Mouse (Mus musculus): ENCODE measurements around the gene Pth2. TPM values are rescaled to one million over a fixed set of nuclear protein-coding genes. Genes with fewer than 3 reads are reported as not detected.

The Pth2 gene
- polyA plus RNA-seq, 1 experiment, result not detected

- no peak for DNase-seq
These were observed 40.9 kb downstream of the Pth2 start for GRCm38 (mm10) chr7:45221680-45222079.

GRCm38 (mm10) chr7:45224826-45225225, 44.0 kb downstream of the Pth2 start:
- Histone ChIP-seq H3K4me3 (replicated peaks; ENCODE audit: insufficient read depth, low read depth, low read length) (no peak overlapping the region), H3K27me3 (ENCODE audit: control insufficient read depth, insufficient read depth, low read length) (no peaks in the 10 kb centered on the region), H3K27ac (ENCODE audit: insufficient read depth, low read length) (no peak overlapping the region), H3K4me1 (ENCODE audit: control insufficient read depth, insufficient read depth, low read length) (no peaks in the 10 kb centered on the region)
- DNase-seq, result no peak
- WGBS, result 70% methylated on average over 7 of the region's 7 CpGs
- TF ChIP-seq CTCF (IDR thresholded peaks at IDR 0.05; ENCODE audit: borderline replicate concordance, insufficient read depth, low read depth, low read length) (no peak), POLR2A (IDR thresholded peaks at IDR 0.05; ENCODE audit: borderline replicate concordance, insufficient read depth, low read length) (no peak)

More at GRCm38 (mm10) chr7:45221680-45222079, 40.9 kb downstream of the Pth2 start:
- Histone ChIP-seq H3K4me3 (replicated peaks; ENCODE audit: insufficient read depth, low read depth, low read length) (no peak overlapping the region), H3K27ac (ENCODE audit: insufficient read depth, low read length) (no peak overlapping the region), H3K27me3 (ENCODE audit: control insufficient read depth, insufficient read depth, low read length) (no peaks in the 10 kb centered on the region), H3K4me1 (ENCODE audit: control insufficient read depth, insufficient read depth, low read length) (no peaks in the 10 kb centered on the region)
- no peak for TF ChIP-seq CTCF (IDR thresholded peaks at IDR 0.05; ENCODE audit: borderline replicate concordance, insufficient read depth, low read depth, low read length)
- TF ChIP-seq POLR2A (IDR thresholded peaks at IDR 0.05; ENCODE audit: borderline replicate concordance, insufficient read depth, low read length), result no peak
- WGBS, result 88% methylated on average over 2 of the region's 2 CpGs

GRCm38 (mm10) chr7:45226421-45226820, 45.6 kb downstream of the Pth2 start:
- no peaks in the 10 kb centered on the region for H3K27me3 ChIP-seq (ENCODE audit: control insufficient read depth, insufficient read depth, low read length)
- 96% methylated on average over 5 of the region's 5 CpGs for WGBS
- H3K4me1 ChIP-seq (ENCODE audit: control insufficient read depth, insufficient read depth, low read length), result no peaks in the 10 kb centered on the region
- H3K27ac ChIP-seq (ENCODE audit: insufficient read depth, low read length), result no peak overlapping the region
- DNase-seq, result no peak
- TF ChIP-seq POLR2A (IDR thresholded peaks at IDR 0.05; ENCODE audit: borderline replicate concordance, insufficient read depth, low read length) (no peak), CTCF (IDR thresholded peaks at IDR 0.05; ENCODE audit: borderline replicate concordance, insufficient read depth, low read depth, low read length) (no peak)
- H3K4me3 ChIP-seq (replicated peaks; ENCODE audit: insufficient read depth, low read depth, low read length), result no peak overlapping the region

GRCm38 (mm10) chr7:45228548-45228947, 47.8 kb downstream of the Pth2 start:
- Histone ChIP-seq H3K4me1 (ENCODE audit: control insufficient read depth, insufficient read depth, low read length) (peaks cover 1% of the 10 kb centered on the region), H3K27ac (ENCODE audit: insufficient read depth, low read length) (no peak overlapping the region), H3K4me3 (replicated peaks; ENCODE audit: insufficient read depth, low read depth, low read length) (no peak overlapping the region), H3K27me3 (ENCODE audit: control insufficient read depth, insufficient read depth, low read length) (no peaks in the 10 kb centered on the region)
- DNase-seq, result no peak
- no peak for TF ChIP-seq POLR2A (IDR thresholded peaks at IDR 0.05; ENCODE audit: borderline replicate concordance, insufficient read depth, low read length)
- TF ChIP-seq CTCF (IDR thresholded peaks at IDR 0.05; ENCODE audit: borderline replicate concordance, insufficient read depth, low read depth, low read length), result no peak
- WGBS, result 57% methylated on average over 18 of the region's 18 CpGs

- TF ChIP-seq POLR2A (IDR thresholded peaks at IDR 0.05; ENCODE audit: borderline replicate concordance, insufficient read depth, low read length) (no peak), CTCF (IDR thresholded peaks at IDR 0.05; ENCODE audit: borderline replicate concordance, insufficient read depth, low read depth, low read length) (no peak)
- Histone ChIP-seq H3K27ac (ENCODE audit: insufficient read depth, low read length) (no peak overlapping the region), H3K27me3 (ENCODE audit: control insufficient read depth, insufficient read depth, low read length) (no peaks in the 10 kb centered on the region), H3K4me1 (ENCODE audit: control insufficient read depth, insufficient read depth, low read length) (peaks cover 6% of the 10 kb centered on the region), H3K4me3 (replicated peaks; ENCODE audit: insufficient read depth, low read depth, low read length) (no peak overlapping the region)
- no peak for DNase-seq
- WGBS, result 90% methylated on average over 8 of the region's 8 CpGs
These were observed 48.3 kb downstream of the Pth2 start for GRCm38 (mm10) chr7:45229046-45229445.

- WGBS, result 71% methylated on average over 7 of the region's 7 CpGs
These were observed 48.8 kb downstream of the Pth2 start for GRCm38 (mm10) chr7:45229459-45230203.

GRCm38 (mm10) chr7:45231192-45231591, 50.4 kb downstream of the Pth2 start:
- no peak for TF ChIP-seq POLR2A (IDR thresholded peaks at IDR 0.05; ENCODE audit: borderline replicate concordance, insufficient read depth, low read length)
- TF ChIP-seq CTCF (IDR thresholded peaks at IDR 0.05; ENCODE audit: borderline replicate concordance, insufficient read depth, low read depth, low read length), result no peak
- no peaks in the 10 kb centered on the region for H3K27me3 ChIP-seq (ENCODE audit: control insufficient read depth, insufficient read depth, low read length)
- no peak for DNase-seq
- H3K4me1 ChIP-seq (ENCODE audit: control insufficient read depth, insufficient read depth, low read length), result peaks cover 6% of the 10 kb centered on the region
- H3K4me3 ChIP-seq (replicated peaks; ENCODE audit: insufficient read depth, low read depth, low read length), result no peak overlapping the region
- 73% methylated on average over 12 of the region's 12 CpGs for WGBS
- H3K27ac ChIP-seq (ENCODE audit: insufficient read depth, low read length), result no peak overlapping the region

More at GRCm38 (mm10) chr7:45229459-45230203, 48.8 kb downstream of the Pth2 start:
- no peaks in the 10 kb centered on the region for H3K27me3 ChIP-seq (ENCODE audit: control insufficient read depth, insufficient read depth, low read length)
- H3K4me3 ChIP-seq (replicated peaks; ENCODE audit: insufficient read depth, low read depth, low read length), result no peak overlapping the region
- peaks cover 6% of the 10 kb centered on the region for H3K4me1 ChIP-seq (ENCODE audit: control insufficient read depth, insufficient read depth, low read length)
- H3K27ac ChIP-seq (ENCODE audit: insufficient read depth, low read length), result no peak overlapping the region
- TF ChIP-seq POLR2A (IDR thresholded peaks at IDR 0.05; ENCODE audit: borderline replicate concordance, insufficient read depth, low read length) (no peak), CTCF (IDR thresholded peaks at IDR 0.05; ENCODE audit: borderline replicate concordance, insufficient read depth, low read depth, low read length) (no peak)
- DNase-seq, result no peak

Other genes starting within 250 kb of the Pth2 start
- 0.16 and 0.40 TPM in 2 replicates for gene Tsks, start 237.8 kb upstream of the Pth2 start, polyA plus RNA-seq (2012; rRNA removed)
- 129 and 137 TPM in 2 replicates for gene Cpt1c, start 206.1 kb upstream of the Pth2 start, polyA plus RNA-seq (2012; rRNA removed)
- 225 and 227 TPM in 2 replicates for gene Prmt1, start 194.4 kb upstream of the Pth2 start, polyA plus RNA-seq (2012; rRNA removed)
- 126 and 130 TPM in 2 replicates for gene Irf3, start 183.3 kb upstream of the Pth2 start, polyA plus RNA-seq (2012; rRNA removed)
- 6.0 and 6.4 TPM in 2 replicates for gene Bcl2l12, start 182.3 kb upstream of the Pth2 start, polyA plus RNA-seq (2012; rRNA removed)
- gene Scaf1, start 164.6 kb upstream of the Pth2 start, polyA plus RNA-seq (2012; rRNA removed), result 115 and 120 TPM in 2 replicates
- 29.7 and 29.9 TPM in 2 replicates for gene Rras, start 163.0 kb upstream of the Pth2 start, polyA plus RNA-seq (2012; rRNA removed)
- 22.6 and 23.3 TPM in 2 replicates for gene Prr12, start 128.1 kb upstream of the Pth2 start, polyA plus RNA-seq (2012; rRNA removed)
- 106 and 112 TPM in 2 replicates for gene Nosip, start 118.6 kb upstream of the Pth2 start, polyA plus RNA-seq (2012; rRNA removed)
- 23.3 and 23.7 TPM in 2 replicates for gene Prrg2, start 118.3 kb upstream of the Pth2 start, polyA plus RNA-seq (2012; rRNA removed)
- 7.6 and 8.6 TPM in 2 replicates for gene Rcn3, start 88.8 kb upstream of the Pth2 start, polyA plus RNA-seq (2012; rRNA removed)
- gene Fcgrt, start 77.1 kb upstream of the Pth2 start, polyA plus RNA-seq (2012; rRNA removed), result 32.1 and 33.7 TPM in 2 replicates
- 392 and 433 TPM in 2 replicates for gene Rps11, start 56.6 kb upstream of the Pth2 start, polyA plus RNA-seq (2012; rRNA removed)
- 1,090 and 1,228 TPM in 2 replicates for gene Rpl13a, start 52.2 kb upstream of the Pth2 start, polyA plus RNA-seq (2012; rRNA removed)
- 0.16 TPM in 1 of 2 replicates, not detected in the other for gene Gm45713, start 44.8 kb upstream of the Pth2 start, polyA plus RNA-seq (2012; rRNA removed)
- 24.4 and 28.4 TPM in 2 replicates for gene Flt3l, start 44.6 kb upstream of the Pth2 start, polyA plus RNA-seq (2012; rRNA removed)
- gene Pih1d1, start 26.7 kb upstream of the Pth2 start, polyA plus RNA-seq (2012; rRNA removed), result 52.3 and 53.1 TPM in 2 replicates
- gene Aldh16a1, start 26.4 kb upstream of the Pth2 start, polyA plus RNA-seq (2012; rRNA removed), result 17.2 and 18.0 TPM in 2 replicates
- 397 and 476 TPM in 2 replicates for gene Slc17a7, start 17.0 kb upstream of the Pth2 start, polyA plus RNA-seq (2012; rRNA removed)
- gene Gfy, start 1.4 kb upstream of the Pth2 start, polyA plus RNA-seq (2012; rRNA removed), result 0.54 and 0.57 TPM in 2 replicates
- 1.9 and 2.4 TPM in 2 replicates for gene Ccdc155, start 23.9 kb downstream of the Pth2 start, polyA plus RNA-seq (2012; rRNA removed)
- 0.36 and 0.51 TPM in 2 replicates for gene Dkkl1, start 31.2 kb downstream of the Pth2 start, polyA plus RNA-seq (2012; rRNA removed)
- gene Tead2, start 34.8 kb downstream of the Pth2 start, polyA plus RNA-seq (2012; rRNA removed), result 4.7 and 5.0 TPM in 2 replicates
- gene Cd37, start 58.1 kb downstream of the Pth2 start, polyA plus RNA-seq (2012; rRNA removed), result 3.1 and 4.3 TPM in 2 replicates
- gene Slc6a16, start 60.1 kb downstream of the Pth2 start, polyA plus RNA-seq (2012; rRNA removed), result 2.6 and 3.1 TPM in 2 replicates
- gene Slc6a21, start 96.5 kb downstream of the Pth2 start, polyA plus RNA-seq (2012; rRNA removed), result not detected in 2 replicates
- gene Trpm4, start 152.8 kb downstream of the Pth2 start, polyA plus RNA-seq (2012; rRNA removed), result 17.5 and 18.9 TPM in 2 replicates
- 0.11 and 0.31 TPM in 2 replicates for gene Hrc, start 154.3 kb downstream of the Pth2 start, polyA plus RNA-seq (2012; rRNA removed)
- 84.3 and 85.9 TPM in 2 replicates for gene Ppfia3, start 186.0 kb downstream of the Pth2 start, polyA plus RNA-seq (2012; rRNA removed)
- gene Lin7b, start 189.6 kb downstream of the Pth2 start, polyA plus RNA-seq (2012; rRNA removed), result 92.6 and 103 TPM in 2 replicates
- gene Snrnp70, start 214.7 kb downstream of the Pth2 start, polyA plus RNA-seq (2012; rRNA removed), result 807 and 849 TPM in 2 replicates
- gene Kcna7, start 224.7 kb downstream of the Pth2 start, polyA plus RNA-seq (2012; rRNA removed), result not detected in 2 replicates
- gene Ntf5, start 232.7 kb downstream of the Pth2 start, polyA plus RNA-seq (2012; rRNA removed), result 0.07 and 0.29 TPM in 2 replicates
- 0.59 and 1.1 TPM in 2 replicates for gene Lhb, start 239.8 kb downstream of the Pth2 start, polyA plus RNA-seq (2012; rRNA removed)